Mouse (Mus musculus) urinary bladder, postnatal 14 days (tissue): ENCODE data around the gene Ifna1.
A peak's percentile ranks its signal among the peaks of the same experiment; 100 is the strongest.

Experiments used
- DNase-seq: peaks from one replicate; pipeline ENCODE4 v3.0.0; 2021; ENCODE audit warnings: low spot score

Gene Ifna1

GRCm38 (mm10) chr4:88872691-88873090 is 22.8 kb downstream of the Ifna1 start:
- DNase-seq = peak; percentile 16

GRCm38 (mm10) chr4:88875435-88876095 is 25.7 kb downstream of the Ifna1 start:
- no peak for DNase-seq

GRCm38 (mm10) chr4:88876520-88876919 is 26.6 kb downstream of the Ifna1 start:
- DNase-seq = no peak

GRCm38 (mm10) chr4:88878246-88878645 is 28.4 kb downstream of the Ifna1 start:
- no peak for DNase-seq

- DNase-seq = no peak
These were observed 28.9 kb downstream of the Ifna1 start for GRCm38 (mm10) chr4:88878772-88879171.

GRCm38 (mm10) chr4:88880101-88880500 is 30.2 kb downstream of the Ifna1 start, which contains the start of gene Ifne:
TSS of gene Ifne (minus strand) at chr4:88880201.
- DNase-seq = no peak

- no peak for DNase-seq
These were observed 38.3 kb downstream of the Ifna1 start for GRCm38 (mm10) chr4:88888236-88888635.

GRCm38 (mm10) chr4:88893201-88893754 is 43.4 kb downstream of the Ifna1 start:
- DNase-seq = no peak
